Mouse (Mus musculus): ENCODE results near the gene Ccr3. TPM values are rescaled to one million over a fixed set of nuclear protein-coding genes. Genes with fewer than 3 reads are reported as not detected.
"Not testable (repeated sequence)": the region's sequence is repeated elsewhere in the genome, so short reads cannot be mapped to it uniquely, and the experiment has no call there.

Ccr3 gene
- polyA plus RNA-seq (2012; rRNA removed), result 0.16 and 0.23 TPM in 2 replicates

DNA sequence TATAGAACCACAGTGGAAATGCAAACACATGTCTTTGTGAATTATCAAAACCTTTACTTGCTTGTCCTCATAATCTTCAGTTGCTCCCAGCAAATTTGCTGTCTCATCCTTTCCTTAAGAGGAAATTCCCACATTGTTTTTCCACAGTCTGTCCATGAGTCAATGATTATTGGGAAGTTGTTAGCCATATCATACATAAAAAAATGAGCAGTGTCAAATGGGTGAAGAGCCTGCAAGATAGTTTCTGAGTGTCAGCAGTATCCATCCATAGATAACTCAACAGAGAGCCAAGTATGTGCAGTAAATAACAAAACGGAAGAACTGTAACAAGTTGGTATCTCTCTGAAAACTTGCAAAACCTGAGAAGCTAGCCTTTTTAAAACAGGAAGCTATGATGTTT is at the start of gene Ccr3:
Ccr3 (plus strand) TSS at position 301 of the 400 bp plus-strand sequence.
- no peak for DNase-seq (ENCODE audit: low read depth)

DNA sequence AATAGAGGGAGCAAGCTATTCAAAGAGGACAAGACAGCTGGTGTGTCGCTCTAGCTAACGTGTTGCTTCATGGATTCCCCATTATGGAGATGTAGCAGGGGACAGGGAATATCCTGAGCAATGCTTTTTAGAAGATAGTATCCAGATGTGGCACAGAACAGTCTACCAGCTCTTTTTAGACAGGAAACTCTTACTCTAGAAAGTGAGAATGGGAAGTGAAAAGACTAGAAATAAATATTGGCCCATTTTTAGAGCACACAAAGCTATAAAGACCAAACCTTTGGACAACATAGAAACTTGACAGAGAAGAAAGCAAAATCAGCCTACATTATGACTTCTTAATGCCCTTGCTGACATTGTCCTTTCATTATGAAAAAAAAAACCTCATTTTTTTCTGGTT is 46.1 kb upstream of the Ccr3 start:
- no peak for DNase-seq (ENCODE audit: low read depth)

GRCm38 (mm10) chr9:123976876-123977663 is 44.7 kb upstream of the Ccr3 start:
- DNase-seq (ENCODE audit: low read depth), result no peak

DNA sequence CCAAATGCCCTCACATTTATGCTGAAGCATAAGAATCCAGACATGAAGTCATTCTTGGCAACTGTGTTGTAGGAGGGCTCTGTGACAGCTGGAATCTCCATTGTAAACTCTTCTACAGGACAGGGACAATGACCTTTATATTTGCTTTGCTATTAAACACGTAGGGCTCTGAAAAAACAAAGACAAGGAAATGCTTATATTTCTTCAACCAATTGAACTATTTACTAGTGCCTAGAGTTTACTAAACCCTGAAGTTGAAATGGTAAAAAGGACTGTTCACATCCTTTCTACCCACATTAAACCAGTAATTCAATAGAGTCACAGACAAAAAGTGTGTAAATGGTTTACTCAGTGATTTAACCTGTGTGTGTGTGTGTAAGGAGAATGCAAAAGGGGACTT is 43.5 kb upstream of the Ccr3 start, which contains the start of gene Ccr1l1:
Ccr1l1 (minus strand) TSS at position 101 of the 400 bp plus-strand sequence.
- no peak for DNase-seq (ENCODE audit: low read depth)

- DNase-seq (ENCODE audit: low read depth), result not testable (repeated sequence)
Measured at GRCm38 (mm10) chr9:123980858-123981475, 40.8 kb upstream of the Ccr3 start.

- no peak for DNase-seq (ENCODE audit: low read depth)
Measured at GRCm38 (mm10) chr9:123981909-123982308, 39.9 kb upstream of the Ccr3 start.

DNA sequence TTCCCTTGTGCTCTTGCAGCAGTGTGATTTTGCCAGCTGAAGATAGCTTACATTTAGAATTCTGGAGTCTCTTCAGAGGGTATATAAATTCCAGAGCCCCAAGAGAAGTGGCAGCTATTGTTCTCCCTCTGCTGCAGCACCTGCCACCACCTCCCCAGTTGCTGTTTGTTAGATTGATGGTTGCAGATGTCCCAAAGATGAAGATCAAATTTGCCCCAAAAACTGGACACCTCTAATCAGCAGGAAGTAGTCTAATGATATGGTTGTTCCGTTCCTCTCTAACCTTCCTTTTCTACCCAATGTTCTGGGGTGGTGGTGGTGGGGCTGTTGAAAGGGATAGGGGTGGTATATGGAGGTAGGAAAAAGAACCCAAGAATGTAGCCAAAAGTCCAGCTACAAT is 39.1 kb upstream of the Ccr3 start:
- no peak for DNase-seq (ENCODE audit: low read depth)

GRCm38 (mm10) chr9:123984943-123985342 is 36.8 kb upstream of the Ccr3 start:
- no peak for DNase-seq (ENCODE audit: low read depth)

- no peak for DNase-seq (ENCODE audit: low read depth)
Measured at GRCm38 (mm10) chr9:123986217-123986616, 35.6 kb upstream of the Ccr3 start.

DNA sequence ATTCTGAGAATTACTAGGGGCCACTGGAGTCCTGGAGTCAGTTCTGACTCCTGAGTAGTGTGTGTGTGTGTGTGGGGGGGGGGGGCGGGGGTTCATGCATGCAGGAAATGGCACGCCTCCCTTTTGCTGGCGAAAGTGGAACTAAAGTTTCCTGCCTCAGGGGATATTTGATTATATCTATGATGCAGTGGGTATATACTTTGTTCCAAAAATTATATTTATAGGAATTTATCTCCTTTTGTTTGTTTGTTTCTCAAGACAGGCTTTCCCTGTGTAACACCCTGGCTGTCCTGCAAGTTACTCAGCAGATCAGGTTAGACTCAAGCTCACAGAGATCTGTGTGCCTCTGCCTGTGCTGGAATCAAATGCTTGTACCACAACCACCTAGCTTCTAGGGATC is 32.1 kb upstream of the Ccr3 start:
- no peak for DNase-seq (ENCODE audit: low read depth)

GRCm38 (mm10) chr9:123991312-123991906 is 30.4 kb upstream of the Ccr3 start:
- no peak for DNase-seq (ENCODE audit: low read depth)

GRCm38 (mm10) chr9:123997719-123998118 is 24.1 kb upstream of the Ccr3 start:
- DNase-seq (ENCODE audit: low read depth), result no peak

GRCm38 (mm10) chr9:123999784-124000183 is 22.0 kb upstream of the Ccr3 start:
- DNase-seq (ENCODE audit: low read depth), result no peak

GRCm38 (mm10) chr9:124012691-124013090 is 9.1 kb upstream of the Ccr3 start:
- DNase-seq (ENCODE audit: low read depth), result no peak

- no peak for DNase-seq (ENCODE audit: low read depth)
Measured at GRCm38 (mm10) chr9:124013270-124013669, 8.5 kb upstream of the Ccr3 start.

- no peak for DNase-seq (ENCODE audit: low read depth)
Measured at GRCm38 (mm10) chr9:124014985-124015652, 6.7 kb upstream of the Ccr3 start.

GRCm38 (mm10) chr9:124016048-124016447 is 5.7 kb upstream of the Ccr3 start:
- DNase-seq (ENCODE audit: low read depth), result no peak

GRCm38 (mm10) chr9:124019887-124020286 is 1.9 kb upstream of the Ccr3 start:
- no peak for DNase-seq (ENCODE audit: low read depth)

DNA sequence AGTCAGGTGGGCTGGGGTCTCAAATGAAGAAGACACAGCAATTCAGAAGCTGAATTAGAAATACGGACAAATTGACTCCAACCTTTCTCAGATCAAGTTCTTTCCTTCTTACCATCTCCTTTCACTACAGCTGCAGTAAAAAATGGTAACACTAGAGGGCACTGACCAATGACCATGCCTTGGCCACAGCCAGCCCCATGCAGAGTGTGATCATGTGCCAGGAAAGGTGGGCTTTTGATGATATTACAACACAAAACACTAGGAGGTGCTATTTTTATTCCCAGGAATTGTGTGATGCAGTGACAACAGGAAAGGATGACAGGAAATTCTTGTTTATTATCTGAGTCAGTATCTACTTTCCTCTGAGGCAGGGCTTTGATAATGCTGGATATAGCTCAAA is 11.6 kb downstream of the Ccr3 start:
- no peak for DNase-seq (ENCODE audit: low read depth)

- no peak for DNase-seq (ENCODE audit: low read depth)
Measured at GRCm38 (mm10) chr9:124037707-124038106, 15.9 kb downstream of the Ccr3 start.

- DNase-seq (ENCODE audit: low read depth), result no peak
Measured at GRCm38 (mm10) chr9:124038158-124038582, 16.4 kb downstream of the Ccr3 start.

- no peak for DNase-seq (ENCODE audit: low read depth)
Measured at GRCm38 (mm10) chr9:124038949-124039348, 17.2 kb downstream of the Ccr3 start.
